Mouse (Mus musculus) testis, adult 2 months (tissue): ENCODE measurements around the gene Renbp. TPM values are rescaled to one million over a fixed set of nuclear protein-coding genes. Genes with fewer than 3 reads are reported as not detected.

ENCODE experiments used
- H3K27ac ChIP-seq: fragments of 200-500 bp; 2 replicates; pipeline ENCODE4 v1.5.1; 2012; ENCODE audit warnings: low read depth, low read length; ENCODE audit not compliant: control insufficient read depth, insufficient read depth
- H3K27me3 ChIP-seq: fragments of 200-500 bp; 2 replicates; pipeline ENCODE4 v1.6.1; 2012; ENCODE audit warnings: mild to moderate bottlenecking, low read length, moderate library complexity; ENCODE audit not compliant: control insufficient read depth, insufficient read depth
- H3K36me3 ChIP-seq: fragments of 200-500 bp; 2 replicates; pipeline ENCODE4 v1.6.1; 2012; ENCODE audit warnings: mild to moderate bottlenecking, low read length; ENCODE audit not compliant: control insufficient read depth, insufficient read depth
- H3K4me1 ChIP-seq: fragments of 200-500 bp; 2 replicates; pipeline ENCODE4 v1.6.1; 2012; ENCODE audit warnings: low read length; ENCODE audit not compliant: control insufficient read depth, insufficient read depth
- H3K4me3 ChIP-seq: fragments of 200-500 bp; 2 replicates; pipeline ENCODE4 v1.5.1; 2012; ENCODE audit warnings: low read depth, mild to moderate bottlenecking, low read length, moderate library complexity, mixed read lengths; ENCODE audit not compliant: control insufficient read depth
- CTCF ChIP-seq: fragments of 200-500 bp; IDR thresholded peaks from 2 replicates; pipeline ENCODE4 v1.5.1; 2012; ENCODE audit warnings: low read depth, mild to moderate bottlenecking, inconsistent platforms, low read length, moderate library complexity; ENCODE audit not compliant: control insufficient read depth, insufficient read depth, insufficient replicate concordance
- POLR2A ChIP-seq: fragments of 200-500 bp; IDR thresholded peaks from 2 replicates; pipeline ENCODE4 v1.6.1; 2012; ENCODE audit warnings: low read depth, mild to moderate bottlenecking, inconsistent platforms, low read length, moderate library complexity; ENCODE audit not compliant: control insufficient read depth
- polyA plus RNA-seq: library from polyadenylated mRNA; depleted of rRNA; stranded (reverse); fragments of >200 nt; gene quantifications from 2 replicates; pipeline ENCODE4 v1.2.3, GENCODE M21; 2012

Gene Renbp
- polyA plus RNA-seq, 1 experiment, result 2.1 TPM

DNA sequence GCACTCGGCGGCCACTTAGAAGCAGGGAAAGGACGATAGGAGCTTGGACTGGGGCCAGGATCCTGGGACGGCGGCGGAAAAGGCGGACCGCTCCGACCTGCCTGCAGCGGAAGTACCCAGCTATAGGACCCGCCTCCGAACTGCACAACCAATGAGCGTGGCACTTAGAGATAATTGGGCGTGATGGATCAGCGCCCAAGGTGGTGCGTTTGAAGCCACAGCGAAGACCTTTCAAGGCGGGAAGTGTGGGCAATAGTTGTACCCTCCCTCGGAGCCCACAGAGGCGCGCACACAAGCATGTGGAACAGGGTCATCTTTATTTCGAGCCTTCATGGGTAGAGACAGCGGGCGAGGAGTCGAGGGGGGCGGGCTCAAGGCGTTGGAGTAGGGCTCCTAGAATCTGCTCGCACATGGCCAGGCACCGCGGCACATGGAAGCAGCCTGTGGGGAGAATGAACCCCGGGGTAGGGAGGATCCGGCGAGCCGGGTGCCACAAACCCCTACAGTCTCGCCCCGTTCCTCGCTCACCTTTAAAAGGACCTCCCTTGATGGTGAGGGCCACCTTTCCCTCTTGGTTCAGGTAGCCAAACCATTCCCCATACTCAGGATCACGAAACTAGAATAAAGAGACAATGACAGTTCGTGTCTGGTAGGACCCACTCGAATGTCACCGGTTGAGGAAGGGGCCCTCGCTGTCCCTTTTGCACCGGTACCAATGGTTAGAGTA, 8.7 kb downstream of the Renbp start, which contains the start of the genes Arhgap4 and Naa10:
Arhgap4 (minus strand) TSS at position 48 of the 727 bp plus-strand sequence.
Naa10 (minus strand) TSS at position 122 of the 727 bp plus-strand sequence.
- peak within 1 kb of the TSS; percentile 82 for H3K4me3 ChIP-seq
- no peaks in the 10 kb centered on the region for H3K36me3 ChIP-seq
- no peak within 1 kb of the TSS for H3K27ac ChIP-seq
- TF ChIP-seq CTCF (no peak), POLR2A (no peak)
- H3K27me3 ChIP-seq, result no peaks in the 10 kb centered on the region
- H3K4me1 ChIP-seq, result no peaks in the 10 kb centered on the region

DNA sequence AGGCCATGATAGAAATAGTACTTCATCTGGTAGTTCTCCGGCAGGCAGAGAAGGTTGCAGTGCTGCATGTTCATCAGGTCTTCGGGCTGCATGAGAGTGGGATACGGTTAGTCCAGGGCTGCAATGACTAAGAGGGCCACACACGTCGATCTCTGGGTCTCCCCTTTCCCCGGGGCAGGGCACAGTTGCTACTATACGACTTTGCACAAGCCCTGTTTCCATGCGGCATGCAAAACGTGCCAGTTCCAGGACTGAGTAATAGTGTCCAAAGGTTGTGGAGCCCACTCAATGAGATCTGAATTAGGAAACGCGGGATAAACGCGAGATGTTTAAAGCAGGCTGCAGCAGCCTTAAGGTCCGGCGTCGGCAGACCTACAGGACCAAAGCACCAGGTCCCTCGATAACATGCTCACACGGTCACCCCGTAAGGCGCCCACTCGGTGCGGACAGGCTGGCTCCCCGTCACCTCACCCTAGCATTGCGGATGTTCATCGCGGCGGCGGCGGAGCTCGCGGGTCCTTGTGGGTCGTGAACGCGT, 9.3 kb downstream of the Renbp start:
- H3K4me1 ChIP-seq, result no peaks in the 10 kb centered on the region
- H3K4me3 ChIP-seq, result peak overlapping the region; percentile 82
- H3K27me3 ChIP-seq, result no peaks in the 10 kb centered on the region
- H3K36me3 ChIP-seq, result no peaks in the 10 kb centered on the region
- no peak for TF ChIP-seq POLR2A
- H3K27ac ChIP-seq, result no peak overlapping the region

DNA sequence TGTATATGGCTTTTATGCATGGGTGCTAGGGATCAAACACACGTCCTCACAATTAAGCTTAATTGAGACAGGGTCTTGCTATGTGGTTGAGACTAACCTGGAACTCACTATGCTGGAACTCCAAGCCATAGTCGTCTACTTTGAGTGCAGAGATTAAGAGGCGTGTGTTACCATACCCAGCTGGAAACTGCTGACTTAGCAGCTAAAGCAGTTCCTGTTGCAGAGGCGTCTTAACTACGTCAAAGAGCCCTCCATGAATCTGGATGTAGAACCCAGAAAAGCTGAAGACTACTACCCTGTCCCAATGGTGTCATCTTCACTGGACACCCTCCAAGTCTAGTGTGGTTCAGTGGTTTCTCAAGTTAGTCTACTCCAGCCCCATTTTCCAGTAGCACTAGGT, 12.0 kb downstream of the Renbp start:
- Histone ChIP-seq H3K27me3 (no peaks in the 10 kb centered on the region), H3K4me3 (no peak overlapping the region), H3K4me1 (no peaks in the 10 kb centered on the region; the same call in 1 of the 2 replicates), H3K27ac (no peak overlapping the region), H3K36me3 (no peaks in the 10 kb centered on the region)
- TF ChIP-seq POLR2A, result no peak
- TF ChIP-seq CTCF, result no peak

DNA sequence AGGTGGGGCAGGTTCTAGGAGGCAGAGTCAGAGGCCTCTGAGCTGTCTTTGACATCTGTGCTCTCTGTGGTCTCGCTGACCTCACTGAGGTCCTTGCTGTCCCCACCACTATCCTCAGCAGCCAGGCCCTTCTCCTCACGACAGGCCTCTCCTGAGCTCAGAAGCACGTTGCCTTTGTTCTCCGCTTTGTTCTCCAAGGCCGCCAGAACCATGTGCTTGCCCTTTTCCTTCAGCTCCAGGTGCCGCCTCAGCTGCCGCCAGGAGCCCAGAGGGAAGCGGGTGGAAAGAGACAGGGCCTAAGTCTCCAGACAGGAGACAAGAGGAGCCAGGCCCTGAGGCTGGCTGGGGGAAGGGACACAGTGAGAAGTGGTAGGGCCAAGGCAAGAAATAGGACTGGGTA, 13.7 kb downstream of the Renbp start:
- Histone ChIP-seq H3K36me3 (no peaks in the 10 kb centered on the region), H3K4me3 (no peak overlapping the region), H3K27ac (no peak overlapping the region), H3K4me1 (no peaks in the 10 kb centered on the region; the same call in 1 of the 2 replicates), H3K27me3 (no peaks in the 10 kb centered on the region)
- no peak for TF ChIP-seq POLR2A
- no peak for TF ChIP-seq CTCF

DNA sequence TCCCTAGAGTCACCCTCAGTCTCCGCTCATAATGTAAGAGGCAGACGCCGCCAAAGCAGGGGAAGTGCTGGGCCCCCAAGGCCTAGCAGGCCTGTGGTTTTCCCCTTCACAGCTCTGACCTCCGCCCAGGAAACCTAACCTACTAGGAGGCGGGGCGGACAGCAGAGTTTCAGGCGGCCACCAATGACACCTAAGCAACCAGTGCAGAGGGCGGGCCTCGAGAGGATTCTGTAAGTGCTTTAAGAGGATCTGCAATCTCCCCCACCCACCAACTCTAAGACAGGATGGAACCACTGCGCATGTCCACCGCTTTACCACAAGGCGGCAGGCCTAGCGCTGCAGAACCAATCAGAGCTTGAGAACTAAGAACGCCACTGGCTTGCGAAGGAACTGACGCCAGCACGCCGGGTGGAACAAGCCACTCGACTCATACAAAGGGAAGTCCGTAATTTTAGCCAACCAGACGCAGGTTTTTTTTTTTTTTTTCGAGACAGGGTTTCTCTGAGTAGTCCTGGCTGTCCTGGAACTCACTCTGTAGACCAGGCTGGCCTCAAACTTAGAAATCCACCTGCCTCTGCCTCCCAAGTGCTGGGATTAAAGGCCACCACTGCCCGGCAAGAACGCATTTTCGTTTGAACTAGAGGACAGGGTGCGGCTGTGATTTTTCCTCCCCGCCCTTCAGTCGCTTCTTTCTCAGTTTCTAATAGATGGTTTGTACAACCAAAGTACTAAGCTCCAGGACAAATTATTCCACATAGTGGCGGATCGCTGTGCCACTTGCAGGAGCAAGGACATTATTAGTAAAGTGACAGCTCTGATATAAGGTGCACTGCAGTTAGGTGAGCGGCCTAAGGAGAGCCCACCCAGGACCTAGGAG, 15.6 kb downstream of the Renbp start:
- peak overlapping the region; percentile 47 for H3K4me3 ChIP-seq
- H3K4me1 ChIP-seq, result peaks cover 6% of the 10 kb centered on the region; the same call in 1 of the 2 replicates
- no peaks in the 10 kb centered on the region for H3K36me3 ChIP-seq
- TF ChIP-seq CTCF (no peak), POLR2A (0 out of 2 replicates have a peak, but pooled peaks have one; percentile 36)
- no peaks in the 10 kb centered on the region for H3K27me3 ChIP-seq
- peak overlapping the region; percentile 62 for H3K27ac ChIP-seq

DNA sequence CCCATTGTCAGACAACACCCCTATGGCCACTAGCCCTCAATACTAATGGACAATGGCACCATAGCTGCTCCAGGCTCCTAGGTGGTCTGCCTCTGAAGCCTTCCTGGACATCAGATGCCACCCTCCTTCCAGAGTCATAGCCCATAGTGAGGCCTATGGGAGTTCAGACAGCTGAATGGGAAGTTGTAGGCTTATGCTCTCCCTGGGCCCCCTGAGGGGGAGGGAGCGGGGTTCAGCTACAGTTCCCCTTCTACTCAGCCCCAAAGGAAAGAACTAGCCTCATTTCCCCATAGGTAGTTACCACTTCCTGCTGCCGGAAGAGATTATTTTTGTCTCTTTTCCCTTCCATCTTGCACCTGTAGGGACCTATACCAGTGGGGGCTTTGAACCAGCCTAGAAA, 19.1 kb downstream of the Renbp start:
- TF ChIP-seq POLR2A, result no peak
- TF ChIP-seq CTCF, result no peak
- no peaks in the 10 kb centered on the region for H3K36me3 ChIP-seq

DNA sequence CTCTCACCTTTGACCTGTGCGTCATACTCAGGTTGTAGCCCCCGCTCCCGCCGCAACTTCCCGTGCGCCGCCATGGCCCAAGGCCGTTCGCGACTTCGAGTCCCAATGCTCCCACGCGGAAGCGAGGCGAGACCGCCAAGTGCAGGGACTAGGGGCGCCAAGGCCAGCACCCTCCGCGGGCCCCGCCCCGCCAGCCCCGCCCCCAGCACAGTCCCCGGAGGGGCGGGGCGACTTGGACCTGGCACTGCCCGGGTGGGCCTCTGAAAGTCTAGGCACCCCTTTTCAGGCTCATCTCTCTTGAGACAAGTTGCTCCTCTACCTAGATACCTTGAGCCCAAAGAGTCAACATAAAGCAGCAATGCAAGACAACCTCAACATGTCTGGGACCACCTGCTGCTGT, 19.5 kb downstream of the Renbp start:
- Histone ChIP-seq H3K4me1 (peaks cover 6% of the 10 kb centered on the region; the same call in 1 of the 2 replicates), H3K27ac (no peak overlapping the region), H3K4me3 (peak overlapping the region; percentile 40), H3K27me3 (no peaks in the 10 kb centered on the region), H3K36me3 (no peaks in the 10 kb centered on the region)
- no peak for TF ChIP-seq CTCF
- TF ChIP-seq POLR2A, result no peak

More for the DNA sequence above, 19.1 kb downstream of the Renbp start:
- Histone ChIP-seq H3K27me3 (no peaks in the 10 kb centered on the region), H3K4me3 (no peak overlapping the region), H3K4me1 (peaks cover 6% of the 10 kb centered on the region; the same call in 1 of the 2 replicates), H3K27ac (no peak overlapping the region)
